ENCODE assay signal across 9 mouse cellular contexts in genomic region chr13:104518312-104519005, GRCm38 (mm10).
A peak's percentile ranks its signal among the peaks of the same experiment; 100 is the strongest.
DNase-seq lines count a peak whose midpoint lies in the region; ATAC-seq and TF ChIP-seq lines count a peak whose summit lies in the region.
"Had no signal": no experiment of that assay in that cellular context is flagged by ENCODE, and none has a peak within 500 bp of the region (broad histone marks: within the 10 kb centered on the region; RNA-seq: fewer than 3 reads in every experiment).

No protein-coding gene starts in this region.

- H3K9ac ChIP-seq in ES-Bruce4 (ENCODE audit: low read depth, poor library complexity, severe bottlenecking), result peak overlapping the region; percentile 83
- no peak overlapping the region; the same call in 1 of the 2 replicates for H3K9ac ChIP-seq in liver, postnatal 0 days (replicated peaks)
- H3K9ac ChIP-seq: liver, embryonic 14.5 days had no signal

- H3K27ac ChIP-seq in ES-Bruce4 (ENCODE audit: insufficient read depth, low read length), result no peak overlapping the region
- H3K27ac ChIP-seq in hindbrain, embryonic 10.5 days, result peak overlapping the region; percentile 97
- no peak overlapping the region for H3K27ac ChIP-seq in liver, postnatal 0 days (ENCODE audit: low read depth)
- H3K27ac ChIP-seq: liver, embryonic 14.5 days had no signal

- peak; percentile 68 for ATAC-seq in liver, postnatal 0 days
- no peak for ATAC-seq in monocyte, adult 5-6 weeks (replicated peaks; ENCODE audit: insufficient number of reproducible peaks, low FRiP score, low TSS enrichment, poor library complexity, severe bottlenecking)

- TF ChIP-seq POLR2A in ES-Bruce4 (IDR thresholded peaks at IDR 0.05; ENCODE audit: insufficient read depth, low read length), result no peak

- no peaks in the 10 kb centered on the region for H3K36me3 ChIP-seq in ES-Bruce4 (ENCODE audit: control insufficient read depth, insufficient read depth, low read length, poor library complexity, severe bottlenecking)
- no peaks in the 10 kb centered on the region for H3K36me3 ChIP-seq in hindbrain, embryonic 10.5 days
- no peaks in the 10 kb centered on the region for H3K36me3 ChIP-seq in liver, postnatal 0 days (replicated peaks; ENCODE audit: insufficient read depth, low read length)

- TF ChIP-seq EP300 in ES-Bruce4 (IDR thresholded peaks at IDR 0.05; ENCODE audit: insufficient read depth, low read depth, low read length), result no peak
- TF ChIP-seq EP300 in liver, postnatal 0 days (IDR thresholded peaks at IDR 0.05; ENCODE audit: low read depth), result no peak

- no peak for TF ChIP-seq CTCF in ES-Bruce4 (IDR thresholded peaks at IDR 0.05; ENCODE audit: low read depth, low read length)
- TF ChIP-seq CTCF in liver, postnatal 0 days (IDR thresholded peaks at IDR 0.05; ENCODE audit: low read depth), result no peak

- H3K4me2 ChIP-seq in liver, postnatal 0 days (ENCODE audit: low read depth, low read length), result peak overlapping the region; percentile 49

- WGBS in hindbrain, embryonic 10.5 days, result 9% methylated on average over 19 of the region's 19 CpGs
- 56% methylated on average over 19 of the region's 19 CpGs for WGBS in liver, postnatal 0 days (ENCODE audit: insufficient replicate concordance)

- 0 out of 2 replicates have a peak, but pooled peaks cover 7% of the 10 kb centered on the region for H3K9me3 ChIP-seq in ES-Bruce4 (replicated peaks; ENCODE audit: control insufficient read depth, insufficient read depth, low read length, poor library complexity, severe bottlenecking)
- H3K9me3 ChIP-seq in hindbrain, embryonic 10.5 days, result no peaks in the 10 kb centered on the region; the same call in 1 of the 2 replicates
- no peaks in the 10 kb centered on the region for H3K9me3 ChIP-seq in liver, postnatal 0 days (ENCODE audit: low read length)

- H3K27me3 ChIP-seq in ES-Bruce4 (ENCODE audit: control insufficient read depth, insufficient read depth, low read length, poor library complexity, severe bottlenecking), result no peaks in the 10 kb centered on the region
- H3K27me3 ChIP-seq in hindbrain, embryonic 10.5 days (ENCODE audit: insufficient read depth, poor library complexity, severe bottlenecking), result no peaks in the 10 kb centered on the region
- no peaks in the 10 kb centered on the region for H3K27me3 ChIP-seq in liver, postnatal 0 days (ENCODE audit: insufficient read depth, low read length)

- no peaks in the 10 kb centered on the region for H3K4me1 ChIP-seq in ES-Bruce4 (ENCODE audit: control insufficient read depth, insufficient read depth, low read length)
- H3K4me1 ChIP-seq in hindbrain, embryonic 10.5 days (replicated peaks), result peaks cover 24% of the 10 kb centered on the region
- H3K4me1 ChIP-seq in liver, postnatal 0 days (ENCODE audit: insufficient read depth), result no peaks in the 10 kb centered on the region

- peak overlapping the region; percentile 58 for H3K4me3 ChIP-seq in ES-Bruce4 (ENCODE audit: low read depth, low read length)
- H3K4me3 ChIP-seq in hindbrain, embryonic 10.5 days, result peak overlapping the region; percentile 53
- H3K4me3 ChIP-seq in liver, postnatal 0 days (ENCODE audit: low read depth, low read length), result no peak overlapping the region

- peak; percentile 96 to 98 for DNase-seq in cerebellum, postnatal 10 days
- DNase-seq in frontal cortex, postnatal 10 days (ENCODE audit: low spot score in 2 of 2), result peak; percentile 87 to 88
- DNase-seq in hindbrain, embryonic 10.5 days (ENCODE audit: low spot score), result peak; percentile 92
- DNase-seq in layer of hippocampus, adult 8-10 months (ENCODE audit: low spot score in 2 of 2), result peak; percentile 90
- DNase-seq in liver, postnatal 0 days, result peak; percentile 64
- DNase-seq in ovary, postnatal 14 days (ENCODE audit: low spot score), result peak; percentile 77
